Mouse (Mus musculus): Measurements from ENCODE around the gene Polr3e. TPM values are rescaled to one million over a fixed set of nuclear protein-coding genes. Genes with fewer than 3 reads are reported as not detected.

The Polr3e gene
- total and polyA plus RNA-seq, 3 experiments: 39.1 to 50.1 TPM; not detected in 1

GRCm38 (mm10) chr7:120980041-120980440 is 62.5 kb downstream of the Polr3e start (continued):
- peak; percentile 62 for TF ChIP-seq MAX (IDR thresholded peaks at IDR 0.05; ENCODE audit: low read length)
- no peak for TF ChIP-seq USF1 (IDR thresholded peaks at IDR 0.05; ENCODE audit: low read depth, low read length)
- peak; percentile 86 for TF ChIP-seq MYB (IDR thresholded peaks at IDR 0.05; ENCODE audit: low read depth, low read length)
- no peak for TF ChIP-seq ZKSCAN1 (IDR thresholded peaks at IDR 0.05; ENCODE audit: low read depth, low read length)
- peak; percentile 82 for TF ChIP-seq TAL1 (IDR thresholded peaks at IDR 0.05; ENCODE audit: low read length)
- no peak for TF ChIP-seq E2F4 (IDR thresholded peaks at IDR 0.05; ENCODE audit: borderline replicate concordance, low read depth, low read length)
- no peak for TF ChIP-seq CHD2 (IDR thresholded peaks at IDR 0.05; ENCODE audit: low read length)
- no peak for TF ChIP-seq UBTF (IDR thresholded peaks at IDR 0.05; ENCODE audit: borderline replicate concordance, insufficient read depth, low read depth, low read length)
- peak; percentile 90 for TF ChIP-seq ETS1 (IDR thresholded peaks at IDR 0.05; ENCODE audit: low read depth, low read length)

DNA sequence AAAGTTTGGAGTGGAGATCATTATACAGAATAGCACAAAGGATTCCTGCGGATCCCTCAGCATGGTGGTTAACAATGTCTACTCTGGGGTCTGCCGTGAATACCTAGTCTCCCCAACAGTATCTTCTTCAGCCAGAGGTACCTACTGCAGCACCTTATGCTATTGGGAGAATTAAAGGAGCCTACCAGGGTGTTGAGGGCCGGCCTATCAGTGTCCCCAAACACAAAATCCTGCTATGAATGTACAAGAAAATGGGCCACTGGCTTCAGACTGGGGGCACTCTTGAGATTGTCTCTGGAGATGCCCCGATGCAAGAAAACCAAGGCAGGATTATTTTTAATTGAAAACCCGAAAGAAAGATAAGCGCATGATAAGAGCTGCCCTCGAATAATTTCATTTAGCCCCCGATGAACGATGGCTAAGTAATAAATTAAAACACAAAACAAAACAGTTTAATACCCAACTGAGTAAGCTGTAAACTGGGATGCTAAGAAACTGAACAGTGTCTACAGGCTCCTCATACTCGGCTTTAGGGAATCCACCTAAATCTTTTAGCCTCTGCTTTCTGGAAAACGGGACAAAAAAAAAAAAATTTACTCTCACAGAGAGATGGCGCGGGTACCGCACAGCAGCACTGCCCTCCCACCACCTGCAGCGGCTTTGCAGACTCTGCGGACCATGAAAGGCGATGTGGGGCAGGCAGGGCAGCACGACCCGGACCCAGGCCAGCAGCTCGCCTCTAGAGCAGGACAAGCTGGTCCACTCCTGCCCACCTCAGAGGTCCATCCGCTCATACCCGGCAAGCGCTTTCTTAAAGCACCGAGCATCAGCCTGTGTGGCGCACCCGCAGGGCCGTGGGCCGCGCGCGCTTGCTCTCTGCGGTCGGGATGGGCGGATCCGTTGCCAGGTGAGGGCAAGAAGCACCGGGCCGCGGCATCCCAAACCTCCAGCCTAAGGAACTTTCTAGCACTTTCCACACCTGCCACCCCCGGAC is 63.7 kb downstream of the Polr3e start:
- no peak for TF ChIP-seq CTCF (IDR thresholded peaks at IDR 0.05 in 2 of 3, conservative IDR thresholded peaks at IDR 0.05 in 1 of 3; ENCODE audit: control insufficient read depth in 1 of 3, insufficient read depth in 1 of 3, low read depth in 2 of 3, low read length in 3 of 3, poor library complexity in 1 of 3, severe bottlenecking in 1 of 3)
- TF ChIP-seq POLR2A (IDR thresholded peaks at IDR 0.05; ENCODE audit: control insufficient read depth in 1 of 2, insufficient read depth in 1 of 2, low read depth in 1 of 2, low read length in 2 of 2, poor library complexity in 1 of 2): no peak
- no peak for TF ChIP-seq MEF2A (IDR thresholded peaks at IDR 0.05; ENCODE audit: extremely low read depth, insufficient replicate concordance, low read depth, low read length, poor library complexity, severe bottlenecking)
- TF ChIP-seq SIN3A (IDR thresholded peaks at IDR 0.05; ENCODE audit: low read length): no peak; the same call in 1 of the 2 replicates
- no peak for TF ChIP-seq POLR2AphosphoS5 (IDR thresholded peaks at IDR 0.05; ENCODE audit: borderline replicate concordance, low read depth, low read length)
- TF ChIP-seq NRF1 (IDR thresholded peaks at IDR 0.05; ENCODE audit: insufficient read depth, low read depth, low read length, poor library complexity, severe bottlenecking): 0 out of 2 replicates have a peak, but pooled peaks have one; percentile 33
- TF ChIP-seq SMC3 (IDR thresholded peaks at IDR 0.05; ENCODE audit: low read depth, low read length): no peak
- TF ChIP-seq ETS1 (IDR thresholded peaks at IDR 0.05; ENCODE audit: low read depth, low read length): no peak
- TF ChIP-seq CHD2 (IDR thresholded peaks at IDR 0.05; ENCODE audit: low read length): no peak
- no peak for TF ChIP-seq KAT2A (conservative IDR thresholded peaks at IDR 0.05; ENCODE audit: low read depth, low read length)
- no peak for TF ChIP-seq ZMIZ1 (IDR thresholded peaks at IDR 0.05; ENCODE audit: low read depth, low read length)
- no peak for TF ChIP-seq RAD21 (IDR thresholded peaks at IDR 0.05; ENCODE audit: low read depth, low read length)
- no peak for TF ChIP-seq TBP (IDR thresholded peaks at IDR 0.05; ENCODE audit: low read depth, low read length)
- TF ChIP-seq ZNF384 (IDR thresholded peaks at IDR 0.05; ENCODE audit: low read depth, low read length): peak; percentile 71
- TF ChIP-seq GATA1 (IDR thresholded peaks at IDR 0.05; ENCODE audit: low read depth, low read length): peak; percentile 22; the same call in 1 of the 2 replicates
- no peak for TF ChIP-seq ZKSCAN1 (IDR thresholded peaks at IDR 0.05; ENCODE audit: low read depth, low read length)
- peak; percentile 45; the same call in 1 of the 2 replicates for TF ChIP-seq MXI1 (IDR thresholded peaks at IDR 0.05; ENCODE audit: low read depth, low read length)
- TF ChIP-seq MAZ (IDR thresholded peaks at IDR 0.05; ENCODE audit: low read depth, low read length): no peak
- TF ChIP-seq MYB (IDR thresholded peaks at IDR 0.05; ENCODE audit: low read depth, low read length): no peak
- TF ChIP-seq HCFC1 (IDR thresholded peaks at IDR 0.05; ENCODE audit: low read depth, low read length): no peak
- TF ChIP-seq RCOR1 (IDR thresholded peaks at IDR 0.05; ENCODE audit: low read depth, low read length): peak; percentile 28; the same call in 1 of the 2 replicates
- no peak for TF ChIP-seq JUND (IDR thresholded peaks at IDR 0.05; ENCODE audit: low read depth, low read length)
- TF ChIP-seq POLR2AphosphoS2 (IDR thresholded peaks at IDR 0.05; ENCODE audit: low read length): no peak
- TF ChIP-seq TAL1 (IDR thresholded peaks at IDR 0.05; ENCODE audit: low read length): no peak
- TF ChIP-seq USF1 (IDR thresholded peaks at IDR 0.05; ENCODE audit: low read depth, low read length): no peak
- TF ChIP-seq GABPA (IDR thresholded peaks at IDR 0.05; ENCODE audit: low read depth, low read length): no peak
- Histone ChIP-seq H3K9me3 (replicated peaks; ENCODE audit: insufficient read depth, low read length) (no peaks in the 10 kb centered on the region), H3K4me1 (ENCODE audit: control insufficient read depth in 1 of 2, insufficient read depth in 2 of 2, low read length in 2 of 2) (peaks cover 22 to 28% of the 10 kb centered on the region in 2 experiments), H3K79me2 (ENCODE audit: control insufficient read depth, insufficient read depth, low read length, poor library complexity) (peaks cover 23% of the 10 kb centered on the region), H3K27me3 (ENCODE audit: control insufficient read depth in 1 of 2, insufficient read depth in 2 of 2, low read length in 2 of 2) (peaks cover 3 to 4% of the 10 kb centered on the region in 2 experiments), H3K27ac (ENCODE audit: control insufficient read depth, low read depth, low read length) (no peak overlapping the region), H3K9ac (ENCODE audit: control insufficient read depth, low read depth, low read length, poor library complexity, severe bottlenecking) (peak overlapping the region; percentile 74), H3K36me3 (ENCODE audit: control insufficient read depth in 1 of 2, insufficient read depth in 2 of 2, low read length in 2 of 2) (peaks cover 0 to 36% of the 10 kb centered on the region in 2 experiments; a peak in 2 of 4 replicates), H3K4me3 (ENCODE audit: control insufficient read depth in 1 of 2, insufficient read depth in 1 of 2, low read depth in 2 of 2, low read length in 2 of 2) (peak overlapping the region; percentile 64 to 82)
- peak; percentile 71 for DNase-seq (ENCODE audit: low read depth, low spot score)

Data from MEL (cell line).